Mouse (Mus musculus) neutrophil, adult 59 days (primary cell): ENCODE results near the gene Ins2. TPM values are rescaled to one million over a fixed set of nuclear protein-coding genes. Genes with fewer than 3 reads are reported as not detected.

ENCODE experiments used
- total RNA-seq, 2 experiments: library from RNA; stranded (reverse); gene quantifications; 1 replicate in 1 of 2; 2 replicates in 1 of 2; pipeline ENCODE4 v1.2.4; 2023

Ins2 gene
- total RNA-seq = not detected

GRCm38 (mm10) chr7:142743281-142743680, at the start of gene Ins2:
Gene Ins2 (minus strand): TSS chr7:142743381.

DNA sequence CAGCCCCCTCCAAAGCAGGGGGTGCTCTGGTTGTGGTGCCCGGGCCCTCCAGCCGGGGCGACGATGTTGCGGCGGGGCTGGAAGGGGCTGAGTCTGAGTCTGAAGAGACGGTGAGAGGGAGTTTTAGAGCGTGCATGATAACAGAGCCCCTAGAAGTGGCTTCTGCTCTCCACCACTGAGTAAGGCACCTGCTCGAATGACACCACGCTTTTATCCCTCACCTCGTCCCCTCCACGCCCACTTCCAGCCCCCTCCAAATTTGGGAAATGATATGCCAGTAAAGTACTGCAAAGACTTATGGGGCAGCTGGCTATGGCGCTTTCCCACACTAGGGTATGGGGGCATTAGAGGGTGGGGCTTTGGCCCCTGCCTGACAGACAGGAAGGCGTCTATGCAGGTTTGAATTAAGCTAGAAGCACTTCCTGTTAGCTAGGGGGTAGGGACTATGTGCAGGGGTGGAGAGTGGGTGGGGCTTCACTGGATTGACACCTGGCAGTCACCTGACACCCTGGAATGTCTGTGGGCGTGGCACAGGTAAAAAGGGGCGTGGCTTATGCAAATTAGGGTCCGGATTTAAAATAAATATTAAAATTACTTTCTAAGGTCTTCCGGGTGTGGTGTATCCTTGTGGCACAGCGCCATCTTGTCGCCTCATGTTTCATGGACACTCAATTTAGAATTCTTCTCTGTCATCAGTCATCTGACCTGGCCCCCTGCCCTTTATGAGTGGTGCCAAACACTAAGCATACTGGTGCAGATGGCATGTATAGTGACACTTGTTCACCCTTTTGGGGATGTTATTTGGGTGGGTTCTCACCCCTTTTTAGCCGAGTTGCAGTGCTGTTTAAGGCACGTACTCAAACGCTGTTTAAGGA, 73.2 kb downstream of the Ins2 start, which contains the start of gene Gm49394:
TSS of gene Gm49394 (minus strand) at position 192 of the 875 bp plus-strand sequence.

GRCm38 (mm10) chr7:142666659-142667058, 76.5 kb downstream of the Ins2 start, which contains the start of gene Igf2:
Gene Igf2 (minus strand): TSS chr7:142666816.

Other genes starting within 250 kb of the Ins2 start
- gene Tnnt3, start 244.5 kb downstream of the Ins2 start, total RNA-seq = 10 to 100 TPM; 19.7 to 29.8 TPM
- 1 to 10 TPM; 2.8 to 7.0 TPM for gene Mrpl23, start 210.7 kb downstream of the Ins2 start, total RNA-seq
- gene Igf2, start 76.6 kb downstream of the Ins2 start, total RNA-seq = not detected
- not detected for gene Gm49394, start 73.4 kb downstream of the Ins2 start, total RNA-seq
- gene Th, start 187.7 kb upstream of the Ins2 start, total RNA-seq = under 1 TPM in 1 of 2 experiments, not detected in 1; 0.36 TPM
- gene Ascl2, start 225.9 kb upstream of the Ins2 start, total RNA-seq = 1 to 10 TPM; 3.8 to 4.0 TPM